Comparison of ENCODE assay signal across 52 mouse cellular contexts in genomic region chr19:11854821-11855220, GRCm38 (mm10). TPM values are rescaled to one million over a fixed set of nuclear protein-coding genes. Genes with fewer than 3 reads are reported as not detected.
"Had no signal": no experiment of that assay in that cellular context is flagged by ENCODE, and none has a peak within 500 bp of the region (broad histone marks: within the 10 kb centered on the region; RNA-seq: fewer than 3 reads in every experiment).

No protein-coding gene starts in this region.

- H3K36me3 ChIP-seq: heart, embryonic 10.5 days; heart, embryonic 12.5 days; heart, embryonic 13.5 days; heart, embryonic 15.5 days; hindbrain, embryonic 10.5 days; hindbrain, embryonic 12.5 days; hindbrain, embryonic 13.5 days; hindbrain, embryonic 15.5 days; intestine, embryonic 15.5 days; kidney, embryonic 15.5 days had no signal

- H3K4me1 ChIP-seq: heart, embryonic 10.5 days; heart, embryonic 12.5 days; heart, embryonic 15.5 days; hindbrain, embryonic 10.5 days; hindbrain, embryonic 12.5 days; hindbrain, embryonic 13.5 days; hindbrain, embryonic 15.5 days; intestine, embryonic 15.5 days; kidney, embryonic 15.5 days had no signal

- H3K4me3 ChIP-seq: heart, embryonic 10.5 days; heart, embryonic 12.5 days; heart, embryonic 13.5 days; heart, embryonic 15.5 days; hindbrain, embryonic 10.5 days; hindbrain, embryonic 12.5 days; hindbrain, embryonic 13.5 days; hindbrain, embryonic 15.5 days; intestine, embryonic 15.5 days; kidney, embryonic 15.5 days; layer of hippocampus, adult 2 months; left cerebral cortex, adult 2 months had no signal

- H3K27ac ChIP-seq: heart, embryonic 10.5 days; heart, embryonic 13.5 days; heart, embryonic 15.5 days; hindbrain, embryonic 10.5 days; hindbrain, embryonic 12.5 days; hindbrain, embryonic 13.5 days; hindbrain, embryonic 14.5 days; hindbrain, embryonic 15.5 days; hindbrain, postnatal 0 days; intestine, embryonic 15.5 days; kidney, embryonic 15.5 days; kidney, postnatal 0 days; layer of hippocampus, adult 2 months; left cerebral cortex, adult 2 months had no signal

- H3K9me3 ChIP-seq: heart, embryonic 10.5 days; heart, embryonic 12.5 days; heart, embryonic 15.5 days; hindbrain, embryonic 10.5 days; hindbrain, embryonic 12.5 days; hindbrain, embryonic 13.5 days; hindbrain, embryonic 15.5 days; intestine, embryonic 15.5 days had no signal

- DNase-seq: heart, postnatal 10 days; heart, postnatal 14 days; heart, postnatal 36 days; heart, postnatal 4 days; kidney, adult 11 months; kidney, adult 18-20 months; kidney, adult 2 months; kidney, adult 8-10 months; kidney, adult 9 months; kidney, postnatal 10 days; kidney, postnatal 14 days; kidney, postnatal 25 days; kidney, postnatal 36 days; kidney, postnatal 4 days; layer of hippocampus, adult 9-11 months; layer of hippocampus, postnatal 36 days had no signal

- H3K27me3 ChIP-seq: heart, embryonic 12.5 days; heart, embryonic 13.5 days; heart, embryonic 15.5 days; hindbrain, embryonic 12.5 days; hindbrain, embryonic 13.5 days; hindbrain, embryonic 15.5 days; intestine, embryonic 15.5 days; kidney, embryonic 15.5 days had no signal

- H3K9ac ChIP-seq: heart, embryonic 12.5 days; heart, embryonic 13.5 days; heart, embryonic 15.5 days; hindbrain, embryonic 12.5 days; hindbrain, embryonic 13.5 days; hindbrain, embryonic 14.5 days; hindbrain, embryonic 15.5 days; intestine, embryonic 15.5 days; kidney, embryonic 15.5 days had no signal

RNA-seq across cellular contexts. Expression of gene Olfr1418, which starts 6.0 kb away (rescaled TPM):
- total RNA-seq: heart, postnatal 10 days; heart, postnatal 14 days; heart, postnatal 25 days; heart, postnatal 36 days; heart, postnatal 4 days; hematopoietic stem cell, adult 5-6 weeks; hindbrain, postnatal 0 days; layer of hippocampus, adult 18-20 months; layer of hippocampus, adult 2 months; layer of hippocampus, adult 8-10 months; layer of hippocampus, postnatal 10 days; layer of hippocampus, postnatal 14 days; layer of hippocampus, postnatal 25 days; layer of hippocampus, postnatal 36 days; left cerebral cortex, adult 18-20 months; left cerebral cortex, adult 2 months had no signal
- polyA plus RNA-seq: heart, embryonic 10.5 days; heart, embryonic 11.5 days; heart, embryonic 12.5 days; heart, embryonic 13.5 days; heart, embryonic 14.5 days; heart, embryonic 15.5 days; heart, embryonic 16.5 days; heart, postnatal 0 days; hindbrain, embryonic 10.5 days; hindbrain, embryonic 11.5 days; hindbrain, embryonic 12.5 days; hindbrain, embryonic 13.5 days; hindbrain, embryonic 14.5 days; hindbrain, embryonic 15.5 days; hindbrain, embryonic 16.5 days; hindbrain, postnatal 0 days; inflammation-experienced regulatory T-cells, adult 6 months; intestine, embryonic 14.5 days; intestine, embryonic 15.5 days; intestine, embryonic 16.5 days; intestine, postnatal 0 days; kidney, adult 2 months; kidney, embryonic 14.5 days; kidney, embryonic 15.5 days; kidney, embryonic 16.5 days; kidney, postnatal 0 days; large intestine, adult 2 months had no signal

RNA-seq across cellular contexts. Expression of gene Olfr1417, which starts 15.8 kb away (rescaled TPM):
- total RNA-seq: heart, postnatal 10 days; heart, postnatal 14 days; heart, postnatal 25 days; heart, postnatal 36 days; heart, postnatal 4 days; hematopoietic stem cell, adult 5-6 weeks; hindbrain, postnatal 0 days; layer of hippocampus, adult 18-20 months; layer of hippocampus, adult 2 months; layer of hippocampus, adult 8-10 months; layer of hippocampus, postnatal 10 days; layer of hippocampus, postnatal 14 days; layer of hippocampus, postnatal 25 days; layer of hippocampus, postnatal 36 days; left cerebral cortex, adult 18-20 months; left cerebral cortex, adult 2 months had no signal
- polyA plus RNA-seq: heart, embryonic 10.5 days; heart, embryonic 11.5 days; heart, embryonic 13.5 days; heart, embryonic 15.5 days; heart, embryonic 16.5 days; heart, postnatal 0 days; hindbrain, embryonic 10.5 days; hindbrain, embryonic 12.5 days; hindbrain, embryonic 13.5 days; inflammation-experienced regulatory T-cells, adult 6 months; intestine, embryonic 14.5 days; intestine, embryonic 15.5 days; intestine, embryonic 16.5 days; kidney, adult 2 months; kidney, embryonic 15.5 days; kidney, postnatal 0 days; large intestine, adult 2 months had no signal

RNA-seq across cellular contexts. Expression of gene Olfr1419, which starts 20.1 kb away (rescaled TPM):
- total RNA-seq: heart, postnatal 10 days; heart, postnatal 14 days; heart, postnatal 25 days; heart, postnatal 36 days; heart, postnatal 4 days; hematopoietic stem cell, adult 5-6 weeks; hindbrain, postnatal 0 days; layer of hippocampus, adult 18-20 months; layer of hippocampus, adult 2 months; layer of hippocampus, adult 8-10 months; layer of hippocampus, postnatal 10 days; layer of hippocampus, postnatal 14 days; layer of hippocampus, postnatal 25 days; layer of hippocampus, postnatal 36 days; left cerebral cortex, adult 18-20 months; left cerebral cortex, adult 2 months had no signal
- polyA plus RNA-seq: heart, embryonic 10.5 days; heart, embryonic 11.5 days; heart, embryonic 12.5 days; heart, embryonic 13.5 days; heart, embryonic 14.5 days; heart, embryonic 15.5 days; heart, embryonic 16.5 days; heart, postnatal 0 days; hindbrain, embryonic 10.5 days; hindbrain, embryonic 11.5 days; hindbrain, embryonic 12.5 days; hindbrain, embryonic 13.5 days; hindbrain, embryonic 14.5 days; hindbrain, embryonic 15.5 days; hindbrain, embryonic 16.5 days; hindbrain, postnatal 0 days; inflammation-experienced regulatory T-cells, adult 6 months; intestine, embryonic 14.5 days; intestine, embryonic 15.5 days; intestine, embryonic 16.5 days; intestine, postnatal 0 days; kidney, adult 2 months; kidney, embryonic 14.5 days; kidney, embryonic 15.5 days; kidney, embryonic 16.5 days; kidney, postnatal 0 days; large intestine, adult 2 months had no signal

RNA-seq across cellular contexts. Expression of gene Olfr1420, which starts 31.5 kb away (rescaled TPM):
- total RNA-seq: heart, postnatal 10 days; heart, postnatal 14 days; heart, postnatal 25 days; heart, postnatal 36 days; heart, postnatal 4 days; hematopoietic stem cell, adult 5-6 weeks; hindbrain, postnatal 0 days; layer of hippocampus, adult 18-20 months; layer of hippocampus, adult 2 months; layer of hippocampus, adult 8-10 months; layer of hippocampus, postnatal 10 days; layer of hippocampus, postnatal 14 days; layer of hippocampus, postnatal 25 days; layer of hippocampus, postnatal 36 days; left cerebral cortex, adult 18-20 months; left cerebral cortex, adult 2 months had no signal
- polyA plus RNA-seq: heart, embryonic 12.5 days; heart, embryonic 13.5 days; heart, embryonic 16.5 days; hindbrain, embryonic 10.5 days; hindbrain, embryonic 13.5 days; hindbrain, embryonic 15.5 days; hindbrain, embryonic 16.5 days; hindbrain, postnatal 0 days; intestine, embryonic 15.5 days; intestine, embryonic 16.5 days; kidney, adult 2 months; kidney, embryonic 16.5 days; large intestine, adult 2 months had no signal
